Mouse (Mus musculus) myocyte (in vitro differentiated cells): ENCODE data around the gene Map1b.

ENCODE experiments used
- MYOD1 ChIP-seq, 3 experiments: IDR thresholded peaks; one replicate each; pipeline ENCODE4 v1.6.1; 2011; ENCODE audit warnings: control low read depth in 2 of 3, low read depth in 2 of 3, mild to moderate bottlenecking in 2 of 3, moderate library complexity in 1 of 3; ENCODE audit not compliant: insufficient read length in 2 of 3, control insufficient read depth in 1 of 3
- TCF3 ChIP-seq: IDR thresholded peaks from one replicate; pipeline ENCODE4 v1.6.1; 2011; ENCODE audit warnings: low read depth, control low read depth; ENCODE audit not compliant: insufficient read length

- TF ChIP-seq MYOD1 (IDR thresholded peaks at IDR 0.05; ENCODE audit: control insufficient read depth in 1 of 3, insufficient read length in 2 of 3, low read depth in 2 of 3) (peak in 2 of 3 experiments; percentile 65 to 84), TCF3 (peak; percentile 59)
Observed at GRCm38 (mm10) chr13:99398149-99398701, 118.1 kb downstream of the Map1b start.
